Mouse (Mus musculus) hindbrain, postnatal 0 days (tissue): ENCODE measurements around the gene Tnnc1. TPM values are rescaled to one million over a fixed set of nuclear protein-coding genes. Genes with fewer than 3 reads are reported as not detected.
A peak's percentile ranks its signal among the peaks of the same experiment; 100 is the strongest.

ENCODE experiments used
- ATAC-seq: fragments of 200-750 bp; cut with Nextera tagmentation; 2 replicates; pipeline ENCODE4 v1.8.0; 2017; ENCODE audit warnings: mild to moderate bottlenecking, moderate TSS enrichment, moderate library complexity
- DNase-seq: peaks from one replicate; pipeline ENCODE4 v3.0.0-alpha.2; 2015; ENCODE audit warnings: low spot score
- H3K27ac ChIP-seq: fragments of 300-500 bp; sonication (generic); 2 replicates; pipeline ENCODE4 v1.5.1; 2014; ENCODE audit warnings: mild to moderate bottlenecking
- H3K27me3 ChIP-seq: fragments of 300-500 bp; sonication (generic); 2 replicates; pipeline ENCODE4 v1.6.1; 2014; ENCODE audit warnings: low read length, mixed read lengths; ENCODE audit not compliant: insufficient read depth
- H3K36me3 ChIP-seq: fragments of 300-500 bp; sonication (generic); 2 replicates; pipeline ENCODE4 v1.6.1; 2014; ENCODE audit warnings: low read length, mixed read lengths; ENCODE audit not compliant: insufficient read depth
- H3K4me1 ChIP-seq: fragments of 300-500 bp; sonication (generic); 2 replicates; pipeline ENCODE4 v1.6.1; 2014; ENCODE audit warnings: antibody characterized with exemption, low read length, mixed read lengths; ENCODE audit not compliant: insufficient read depth
- H3K4me2 ChIP-seq: fragments of 300-500 bp; sonication (generic); 2 replicates; pipeline ENCODE4 v1.6.1; 2014; ENCODE audit warnings: low read depth, mild to moderate bottlenecking, low read length, moderate library complexity, mixed read lengths
- H3K4me3 ChIP-seq: fragments of 300-500 bp; sonication (generic); 2 replicates; pipeline ENCODE4 v1.5.1; 2014; ENCODE audit warnings: low read length
- H3K9ac ChIP-seq: fragments of 300-500 bp; sonication (generic); replicated peaks from 2 replicates; pipeline ENCODE4 v1.6.1; 2014; ENCODE audit warnings: mild to moderate bottlenecking, low read length, moderate library complexity, mixed read lengths
- H3K9me3 ChIP-seq: fragments of 300-500 bp; sonication (generic); 2 replicates; pipeline ENCODE4 v1.6.1; 2016; ENCODE audit warnings: low read length, mixed read lengths
- CTCF ChIP-seq: IDR thresholded peaks from 2 replicates; pipeline ENCODE4 v1.5.1; 2016; ENCODE audit warnings: antibody characterized with exemption, control low read depth, low read depth
- WGBS: fragments of 180-500 bp; shearing (Covaris S2); extraction: QIAGEN DNeasy Blood & Tissue Kit; methylation state at CpG from one replicate; pipeline ENCODE4 v1.1.7; 2014; 5-methylcytosine and 5-hydroxymethylcytosine counted together
- polyA plus RNA-seq: library from polyadenylated mRNA; unstranded; fragments of >200 nt; fragmentation: Nextera tagmentation; extraction: Ambion mirVana; gene quantifications from 2 replicates; pipeline ENCODE4 v1.2.1, GENCODE M21; 2015
- total RNA-seq: library from RNA; depleted of rRNA; stranded (reverse); fragments of >200 nt; gene quantifications from 2 replicates; pipeline ENCODE4 v1.2.3, GENCODE M21; 2014; rRNA removed

Tnnc1 gene
- total RNA-seq (0.68 and 1.6 TPM in 2 replicates), polyA plus RNA-seq (2.9 and 3.0 TPM in 2 replicates)

- no peak for ATAC-seq
- WGBS, result 66% methylated on average over 2 of the region's 2 CpGs
Measured at GRCm38 (mm10) chr14:31208084-31208483, at the start of gene Tnnc1. Gene Tnnc1 (plus strand): TSS chr14:31208312.

GRCm38 (mm10) chr14:31160196-31161150 is 47.6 kb upstream of the Tnnc1 start:
- Histone ChIP-seq H3K9ac (no peak overlapping the region), H3K9me3 (no peaks in the 10 kb centered on the region), H3K36me3 (no peaks in the 10 kb centered on the region), H3K27me3 (no peaks in the 10 kb centered on the region), H3K4me2 (no peak overlapping the region), H3K4me3 (no peak overlapping the region), H3K4me1 (no peaks in the 10 kb centered on the region), H3K27ac (no peak overlapping the region)
- ATAC-seq (no peak), DNase-seq (no peak)
- WGBS, result 74% methylated on average over 27 of the region's 27 CpGs
- no peak for TF ChIP-seq CTCF

More at GRCm38 (mm10) chr14:31208084-31208483, at the start of gene Tnnc1:
- H3K27ac ChIP-seq, result peak within 1 kb of the TSS; percentile 85
- H3K9me3 ChIP-seq, result no peaks in the 10 kb centered on the region
- no peak for TF ChIP-seq CTCF
- H3K9ac ChIP-seq, result peak within 1 kb of the TSS; percentile 70; the same call in 1 of the 2 replicates
- H3K27me3 ChIP-seq, result no peaks in the 10 kb centered on the region
- H3K4me3 ChIP-seq, result peak within 1 kb of the TSS; percentile 54; the same call in 1 of the 2 replicates
- peaks cover 8% of the 10 kb centered on the region; the same call in 1 of the 2 replicates for H3K36me3 ChIP-seq
- H3K4me1 ChIP-seq, result peaks cover 12% of the 10 kb centered on the region; the same call in 1 of the 2 replicates
- peak within 1 kb of the TSS; percentile 89 for H3K4me2 ChIP-seq
- DNase-seq, result no peak

GRCm38 (mm10) chr14:31161191-31161590 is 46.9 kb upstream of the Tnnc1 start:
- DNase-seq, result no peak
- H3K4me1 ChIP-seq, result 0 out of 2 replicates have a peak, but pooled peaks cover 1% of the 10 kb centered on the region
- H3K9me3 ChIP-seq, result no peaks in the 10 kb centered on the region
- H3K4me2 ChIP-seq, result no peak overlapping the region
- no peak for ATAC-seq
- TF ChIP-seq CTCF, result no peak
- H3K27ac ChIP-seq, result no peak overlapping the region
- no peak overlapping the region for H3K4me3 ChIP-seq
- no peak overlapping the region for H3K9ac ChIP-seq
- WGBS, result 88% methylated on average over 7 of the region's 7 CpGs
- H3K27me3 ChIP-seq, result no peaks in the 10 kb centered on the region
- H3K36me3 ChIP-seq, result no peaks in the 10 kb centered on the region

- no peak overlapping the region for H3K4me2 ChIP-seq
- no peak overlapping the region for H3K4me3 ChIP-seq
- no peak overlapping the region for H3K9ac ChIP-seq
- DNase-seq, result no peak
- H3K4me1 ChIP-seq, result 0 out of 2 replicates have a peak, but pooled peaks cover 5% of the 10 kb centered on the region
- no peaks in the 10 kb centered on the region for H3K36me3 ChIP-seq
- H3K27me3 ChIP-seq, result no peaks in the 10 kb centered on the region
- no peak for ATAC-seq
- no peak overlapping the region for H3K27ac ChIP-seq
- TF ChIP-seq CTCF, result no peak
- no peaks in the 10 kb centered on the region for H3K9me3 ChIP-seq
- WGBS, result 50% methylated on average over 10 of the region's 10 CpGs
Measured at GRCm38 (mm10) chr14:31161638-31162037, 46.5 kb upstream of the Tnnc1 start.

- Histone ChIP-seq H3K27ac (no peak overlapping the region), H3K4me2 (no peak overlapping the region), H3K27me3 (no peaks in the 10 kb centered on the region), H3K4me3 (no peak overlapping the region), H3K9me3 (no peaks in the 10 kb centered on the region), H3K4me1 (peaks cover 14% of the 10 kb centered on the region), H3K36me3 (no peaks in the 10 kb centered on the region), H3K9ac (no peak overlapping the region)
- ATAC-seq (no peak), DNase-seq (no peak)
- no peak for TF ChIP-seq CTCF
- 73% methylated on average over 8 of the region's 8 CpGs for WGBS
Measured at GRCm38 (mm10) chr14:31164067-31164466, 44.0 kb upstream of the Tnnc1 start.

GRCm38 (mm10) chr14:31165010-31165409 is 43.1 kb upstream of the Tnnc1 start:
- no peaks in the 10 kb centered on the region for H3K9me3 ChIP-seq
- H3K36me3 ChIP-seq, result no peaks in the 10 kb centered on the region
- DNase-seq (no peak), ATAC-seq (no peak)
- TF ChIP-seq CTCF, result no peak
- peaks cover 14% of the 10 kb centered on the region for H3K4me1 ChIP-seq
- H3K9ac ChIP-seq, result no peak overlapping the region
- no peak overlapping the region for H3K4me2 ChIP-seq
- no peak overlapping the region for H3K4me3 ChIP-seq
- no peak overlapping the region for H3K27ac ChIP-seq
- 44% methylated on average over 2 of the region's 2 CpGs for WGBS
- H3K27me3 ChIP-seq, result no peaks in the 10 kb centered on the region

- Histone ChIP-seq H3K9ac (no peak overlapping the region), H3K4me3 (no peak overlapping the region), H3K27ac (no peak overlapping the region), H3K4me2 (no peak overlapping the region), H3K9me3 (no peaks in the 10 kb centered on the region), H3K4me1 (peaks cover 14% of the 10 kb centered on the region), H3K36me3 (no peaks in the 10 kb centered on the region), H3K27me3 (no peaks in the 10 kb centered on the region)
- ATAC-seq (no peak), DNase-seq (no peak)
- TF ChIP-seq CTCF, result no peak
- 42% methylated on average over 7 of the region's 7 CpGs for WGBS
Measured at GRCm38 (mm10) chr14:31165458-31165857, 42.7 kb upstream of the Tnnc1 start.
